Mouse (Mus musculus): ENCODE data around the gene Cnih3. TPM values are rescaled to one million over a fixed set of nuclear protein-coding genes. Genes with fewer than 3 reads are reported as not detected.

Gene Cnih3
- polyA plus RNA-seq, 1 experiment from 2014 or later: not detected

DNA sequence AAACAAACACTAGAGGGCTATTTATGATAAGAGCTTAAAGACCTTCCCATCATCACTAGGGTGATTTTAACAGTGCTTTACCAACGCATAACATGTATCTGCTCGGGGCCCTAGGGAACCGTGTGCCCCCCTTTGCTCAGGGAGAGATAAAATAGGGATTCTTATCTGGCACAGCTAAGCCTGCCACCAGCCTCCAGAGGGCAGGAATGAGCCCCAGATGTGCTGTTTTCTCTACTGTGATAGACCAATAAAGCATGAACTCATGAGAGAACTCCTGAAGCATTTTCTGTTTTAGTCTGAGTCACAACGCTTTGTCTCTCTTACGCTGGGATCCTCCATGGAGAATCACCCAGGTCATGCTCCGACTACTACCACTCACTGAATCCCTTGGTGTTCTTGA lies 15.6 kb upstream of the Cnih3 start:
- Histone ChIP-seq H3K4me1 (ENCODE audit: insufficient read depth) (peaks cover 21% of the 10 kb centered on the region), H3K27me3 (ENCODE audit: insufficient read depth, low read length) (no peaks in the 10 kb centered on the region), H3K27ac (ENCODE audit: low read depth) (no peak overlapping the region), H3K9ac (replicated peaks) (no peak overlapping the region), H3K36me3 (replicated peaks; ENCODE audit: insufficient read depth, low read length) (no peaks in the 10 kb centered on the region), H3K4me3 (ENCODE audit: low read depth, low read length) (no peak overlapping the region), H3K4me2 (ENCODE audit: low read depth, low read length) (no peak overlapping the region), H3K9me3 (ENCODE audit: low read length) (peaks cover 3% of the 10 kb centered on the region; the same call in 1 of the 2 replicates)
- 79% methylated on average over 6 of the region's 6 CpGs for WGBS (ENCODE audit: insufficient replicate concordance)
- no peak for DNase-seq
- TF ChIP-seq EP300 (IDR thresholded peaks at IDR 0.05; ENCODE audit: low read depth) (no peak), CTCF (IDR thresholded peaks at IDR 0.05; ENCODE audit: low read depth) (peak; percentile 30; the same call in 1 of the 2 replicates)
- ATAC-seq: no peak

DNA sequence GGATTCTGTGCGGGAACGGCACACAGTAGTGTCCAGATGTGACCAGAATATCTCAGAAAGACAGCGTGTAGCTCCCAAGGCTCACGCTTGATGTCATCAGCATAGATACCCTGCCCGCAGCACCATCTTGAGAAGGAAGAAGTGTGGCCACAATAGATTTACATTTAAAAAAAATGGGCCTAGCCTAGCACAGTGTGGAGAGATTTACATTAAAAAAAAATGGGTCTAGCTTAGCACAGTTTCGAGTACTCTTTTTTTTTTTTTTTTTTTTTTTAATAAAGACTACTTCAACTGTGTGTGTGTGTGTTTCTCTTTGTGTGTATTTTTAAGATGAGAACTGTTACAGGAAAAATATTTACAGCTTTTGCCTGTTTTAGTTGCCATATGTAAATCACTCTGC lies 13.3 kb upstream of the Cnih3 start:
- no peak overlapping the region for H3K9ac ChIP-seq (replicated peaks)
- peaks cover 10% of the 10 kb centered on the region; the same call in 1 of the 2 replicates for H3K4me1 ChIP-seq (ENCODE audit: insufficient read depth)
- DNase-seq (no peak), ATAC-seq (no peak)
- 82% methylated on average over 6 of the region's 6 CpGs for WGBS (ENCODE audit: insufficient replicate concordance)
- TF ChIP-seq EP300 (IDR thresholded peaks at IDR 0.05; ENCODE audit: low read depth): no peak
- TF ChIP-seq CTCF (IDR thresholded peaks at IDR 0.05; ENCODE audit: low read depth): no peak
- no peak overlapping the region for H3K4me2 ChIP-seq (ENCODE audit: low read depth, low read length)
- H3K9me3 ChIP-seq (ENCODE audit: low read length): peaks cover 3% of the 10 kb centered on the region; the same call in 1 of the 2 replicates
- no peaks in the 10 kb centered on the region for H3K27me3 ChIP-seq (ENCODE audit: insufficient read depth, low read length)
- no peaks in the 10 kb centered on the region for H3K36me3 ChIP-seq (replicated peaks; ENCODE audit: insufficient read depth, low read length)
- H3K4me3 ChIP-seq (ENCODE audit: low read depth, low read length): no peak overlapping the region
- H3K27ac ChIP-seq (ENCODE audit: low read depth): no peak overlapping the region

- DNase-seq (peak; percentile 77), ATAC-seq (peak; percentile 73)
- Histone ChIP-seq H3K4me3 (ENCODE audit: low read depth, low read length) (no peak overlapping the region), H3K9me3 (ENCODE audit: low read length) (no peaks in the 10 kb centered on the region), H3K9ac (replicated peaks) (no peak overlapping the region), H3K27ac (ENCODE audit: low read depth) (no peak overlapping the region), H3K36me3 (replicated peaks; ENCODE audit: insufficient read depth, low read length) (no peaks in the 10 kb centered on the region), H3K4me2 (ENCODE audit: low read depth, low read length) (no peak overlapping the region), H3K27me3 (ENCODE audit: insufficient read depth, low read length) (peaks cover 13% of the 10 kb centered on the region), H3K4me1 (ENCODE audit: insufficient read depth) (no peaks in the 10 kb centered on the region)
- 12% methylated on average over 15 of the region's 15 CpGs for WGBS (ENCODE audit: insufficient replicate concordance)
- TF ChIP-seq EP300 (IDR thresholded peaks at IDR 0.05; ENCODE audit: low read depth): no peak
- TF ChIP-seq CTCF (IDR thresholded peaks at IDR 0.05; ENCODE audit: low read depth): no peak
Observed at GRCm38 (mm10) chr1:181345547-181345946, 6.9 kb upstream of the Cnih3 start.

DNA sequence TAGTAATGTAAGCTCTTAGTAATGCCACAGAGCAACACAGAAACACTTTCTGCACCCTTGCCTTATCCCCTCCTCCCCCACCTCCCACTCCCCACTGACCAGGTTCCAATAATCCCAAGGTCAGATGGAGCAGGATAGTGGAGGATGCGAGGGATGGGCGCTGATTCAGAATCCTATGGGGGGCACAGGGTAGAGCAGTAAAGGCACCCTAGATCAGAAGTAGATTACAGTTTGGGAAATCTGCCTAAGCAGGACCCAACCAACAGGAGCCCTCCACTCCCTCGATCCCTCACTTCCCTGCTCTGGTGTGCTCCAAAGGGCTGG lies 423 bp upstream of the Cnih3 start:
- Histone ChIP-seq H3K4me2 (ENCODE audit: low read depth, low read length) (peak overlapping the region; percentile 69), H3K4me1 (ENCODE audit: insufficient read depth) (peaks cover 13% of the 10 kb centered on the region), H3K9ac (replicated peaks) (no peak overlapping the region), H3K36me3 (replicated peaks; ENCODE audit: insufficient read depth, low read length) (no peaks in the 10 kb centered on the region), H3K27ac (ENCODE audit: low read depth) (no peak overlapping the region), H3K9me3 (ENCODE audit: low read length) (no peaks in the 10 kb centered on the region), H3K4me3 (ENCODE audit: low read depth, low read length) (peak overlapping the region; percentile 48), H3K27me3 (ENCODE audit: insufficient read depth, low read length) (peaks cover 66% of the 10 kb centered on the region)
- ATAC-seq (no peak), DNase-seq (no peak)
- TF ChIP-seq EP300 (IDR thresholded peaks at IDR 0.05; ENCODE audit: low read depth) (no peak), CTCF (IDR thresholded peaks at IDR 0.05; ENCODE audit: low read depth) (no peak)
- WGBS (ENCODE audit: insufficient replicate concordance): 6% methylated on average over 3 of the region's 3 CpGs

- Histone ChIP-seq H3K9ac (replicated peaks) (no peak overlapping the region), H3K4me3 (ENCODE audit: low read depth, low read length) (peak overlapping the region; percentile 48), H3K9me3 (ENCODE audit: low read length) (no peaks in the 10 kb centered on the region), H3K36me3 (replicated peaks; ENCODE audit: insufficient read depth, low read length) (no peaks in the 10 kb centered on the region), H3K27me3 (ENCODE audit: insufficient read depth, low read length) (peaks cover 68% of the 10 kb centered on the region), H3K4me2 (ENCODE audit: low read depth, low read length) (peak overlapping the region; percentile 69), H3K27ac (ENCODE audit: low read depth) (no peak overlapping the region), H3K4me1 (ENCODE audit: insufficient read depth) (peaks cover 13% of the 10 kb centered on the region)
- no peak for TF ChIP-seq CTCF (IDR thresholded peaks at IDR 0.05; ENCODE audit: low read depth)
- TF ChIP-seq EP300 (IDR thresholded peaks at IDR 0.05; ENCODE audit: low read depth): no peak
- ATAC-seq: no peak
- no peak for DNase-seq
- 3% methylated on average over 33 of the region's 33 CpGs for WGBS (ENCODE audit: insufficient replicate concordance)
Observed at GRCm38 (mm10) chr1:181353200-181354097, 1.0 kb downstream of the Cnih3 start.

- no peak overlapping the region for H3K4me3 ChIP-seq (ENCODE audit: low read depth, low read length)
- H3K27me3 ChIP-seq (ENCODE audit: insufficient read depth, low read length): peaks cover 58% of the 10 kb centered on the region
Observed at GRCm38 (mm10) chr1:181355683-181356082, 3.3 kb downstream of the Cnih3 start.

More at GRCm38 (mm10) chr1:181355683-181356082, 3.3 kb downstream of the Cnih3 start:
- Histone ChIP-seq H3K4me2 (ENCODE audit: low read depth, low read length) (no peak overlapping the region), H3K36me3 (replicated peaks; ENCODE audit: insufficient read depth, low read length) (no peaks in the 10 kb centered on the region), H3K9ac (replicated peaks) (no peak overlapping the region), H3K27ac (ENCODE audit: low read depth) (no peak overlapping the region), H3K9me3 (ENCODE audit: low read length) (no peaks in the 10 kb centered on the region), H3K4me1 (ENCODE audit: insufficient read depth) (peaks cover 13% of the 10 kb centered on the region)
- no peak for ATAC-seq
- DNase-seq: no peak
- no peak for TF ChIP-seq CTCF (IDR thresholded peaks at IDR 0.05; ENCODE audit: low read depth)
- TF ChIP-seq EP300 (IDR thresholded peaks at IDR 0.05; ENCODE audit: low read depth): no peak
- 60% methylated on average over 5 of the region's 5 CpGs for WGBS (ENCODE audit: insufficient replicate concordance)
